Mouse (Mus musculus): ENCODE results near the gene Stpg3. TPM values are rescaled to one million over a fixed set of nuclear protein-coding genes. Genes with fewer than 3 reads are reported as not detected.
A peak's percentile ranks its signal among the peaks of the same experiment; 100 is the strongest.

Stpg3 gene
- polyA plus RNA-seq, 1 experiment from 2014 or later = not detected

DNA sequence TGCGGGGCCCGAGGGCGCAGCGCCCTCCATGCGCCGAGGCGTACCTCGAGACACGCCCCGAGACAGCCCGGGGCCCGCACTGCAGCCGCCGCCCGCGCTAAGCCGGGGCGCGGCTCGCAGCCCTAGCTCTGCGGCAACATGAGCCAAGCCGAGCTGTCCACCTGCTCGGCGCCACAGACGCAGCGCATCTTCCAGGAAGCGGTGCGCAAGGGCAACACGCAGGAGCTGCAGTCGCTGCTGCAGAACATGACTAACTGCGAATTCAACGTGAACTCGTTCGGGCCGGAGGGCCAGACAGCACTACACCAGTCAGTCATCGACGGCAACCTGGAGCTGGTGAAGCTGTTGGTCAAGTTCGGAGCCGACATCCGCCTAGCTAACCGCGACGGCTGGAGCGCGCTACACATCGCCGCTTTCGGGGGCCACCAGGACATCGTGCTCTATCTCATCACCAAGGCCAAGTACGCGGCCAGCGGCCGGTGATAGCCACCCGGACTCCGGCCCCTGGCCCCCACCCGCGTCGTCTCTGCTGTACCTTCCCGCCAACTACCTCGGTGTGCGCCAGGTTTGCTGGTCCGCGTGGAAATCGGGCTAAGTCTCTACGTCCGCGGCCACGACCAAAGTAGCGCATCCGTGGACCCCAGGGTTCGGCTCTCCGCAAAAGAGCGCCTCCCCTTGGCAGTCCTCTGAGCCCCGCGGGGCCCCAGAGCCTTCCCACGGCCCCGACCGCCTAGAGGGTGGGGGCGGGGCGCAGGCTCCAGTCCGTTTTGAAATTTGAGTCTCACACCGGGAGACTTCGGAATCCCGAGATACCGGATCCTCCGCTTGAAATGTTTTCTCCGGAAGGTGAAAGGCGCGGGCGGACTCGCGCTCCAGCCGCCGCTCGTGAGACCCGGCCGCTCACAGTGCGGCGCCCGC, 33.2 kb downstream of the Stpg3 start:
- Histone ChIP-seq H3K4me1 (ENCODE audit: control insufficient read depth, insufficient read depth, low read depth, low read length) (peaks cover 37% of the 10 kb centered on the region), H3K9me3 (ENCODE audit: control insufficient read depth, low read length) (no peaks in the 10 kb centered on the region), H3K4me3 (ENCODE audit: low read length) (peak overlapping the region; percentile 75), H3K4me2 (ENCODE audit: low read length) (peak overlapping the region; percentile 83), H3K27ac (ENCODE audit: low read depth, low read length) (peak overlapping the region; percentile 84), H3K27me3 (replicated peaks; ENCODE audit: control insufficient read depth, insufficient read depth, low read length) (no peaks in the 10 kb centered on the region), H3K9ac (ENCODE audit: low read depth, low read length) (peak overlapping the region; percentile 73), H3K36me3 (ENCODE audit: control insufficient read depth, insufficient read depth, low read length) (no peaks in the 10 kb centered on the region)
- ATAC-seq = no peak; the same call in 1 of the 2 replicates
- under 1% methylated on average over 88 of the region's 100 CpGs for WGBS

DNA sequence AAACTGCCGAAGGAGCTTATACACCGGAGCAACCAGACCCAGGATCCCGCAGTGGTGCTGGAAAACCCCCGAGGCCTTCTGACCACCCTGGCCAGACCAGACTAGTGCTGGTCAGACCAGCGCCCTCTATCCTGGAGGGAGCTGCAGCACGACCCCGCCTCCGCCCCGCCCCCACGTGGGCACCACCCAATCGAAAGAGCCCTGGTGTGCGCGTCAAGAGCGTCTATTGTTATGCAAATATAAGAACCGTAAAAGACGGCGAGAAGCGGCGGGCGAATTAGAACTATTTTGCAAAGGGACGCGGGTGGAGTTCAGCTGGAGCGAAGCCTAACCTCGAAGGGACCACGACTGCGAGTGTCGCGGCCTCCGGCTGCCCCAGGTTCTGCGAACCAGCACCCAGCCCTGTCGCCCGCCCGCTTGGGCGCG, 33.9 kb downstream of the Stpg3 start, which contains the start of gene Nrarp:
TSS of gene Nrarp (plus strand) at position 281 of the 426 bp plus-strand sequence.
- Histone ChIP-seq H3K27me3 (replicated peaks; ENCODE audit: control insufficient read depth, insufficient read depth, low read length) (no peaks in the 10 kb centered on the region), H3K9ac (ENCODE audit: low read depth, low read length) (peak within 1 kb of the TSS; percentile 73), H3K36me3 (ENCODE audit: control insufficient read depth, insufficient read depth, low read length) (no peaks in the 10 kb centered on the region), H3K9me3 (ENCODE audit: control insufficient read depth, low read length) (no peaks in the 10 kb centered on the region), H3K4me2 (ENCODE audit: low read length) (peak within 1 kb of the TSS; percentile 83), H3K4me1 (ENCODE audit: control insufficient read depth, insufficient read depth, low read depth, low read length) (peaks cover 30% of the 10 kb centered on the region), H3K4me3 (ENCODE audit: low read length) (peak within 1 kb of the TSS; percentile 75), H3K27ac (ENCODE audit: low read depth, low read length) (peak within 1 kb of the TSS; percentile 84)
- WGBS = under 1% methylated on average over 34 of the region's 35 CpGs
- peak; percentile 91 for ATAC-seq

DNA sequence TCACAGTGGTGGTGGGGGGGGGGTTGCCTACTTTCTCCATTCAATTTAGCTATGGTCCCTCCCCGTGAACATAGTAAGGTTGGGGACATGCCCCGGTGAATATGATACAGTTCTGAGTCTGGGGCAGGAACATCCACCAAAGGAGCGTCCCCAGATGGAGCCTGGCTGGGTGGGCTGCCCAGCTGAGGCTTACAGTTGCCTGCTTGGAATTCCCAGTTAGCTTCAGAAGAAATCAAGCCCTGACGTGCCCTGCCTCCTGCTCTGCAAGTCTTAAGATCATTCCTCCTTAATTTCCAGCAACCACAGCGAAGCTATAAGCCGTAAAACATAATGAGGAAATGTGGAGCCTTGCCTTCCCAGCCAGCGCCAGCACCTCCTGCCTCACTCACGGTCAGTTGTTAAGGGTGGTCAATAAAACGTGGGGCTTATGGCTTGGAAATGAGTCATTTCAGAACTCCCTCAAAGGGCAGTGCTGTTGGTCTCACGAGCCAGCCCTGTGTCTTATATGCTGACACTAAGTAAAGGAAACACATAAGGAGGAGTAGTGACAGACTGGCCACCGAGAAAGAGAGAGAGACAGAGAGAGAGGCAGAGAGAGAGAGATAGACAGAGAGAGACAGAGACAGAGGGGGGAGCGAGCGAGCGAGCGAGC, 34.7 kb downstream of the Stpg3 start:
- Histone ChIP-seq H3K27ac (ENCODE audit: low read depth, low read length) (peak overlapping the region; percentile 71), H3K4me2 (ENCODE audit: low read length) (peak overlapping the region; percentile 83), H3K4me1 (ENCODE audit: control insufficient read depth, insufficient read depth, low read depth, low read length) (peaks cover 26% of the 10 kb centered on the region), H3K27me3 (replicated peaks; ENCODE audit: control insufficient read depth, insufficient read depth, low read length) (no peaks in the 10 kb centered on the region), H3K9ac (ENCODE audit: low read depth, low read length) (peak overlapping the region; percentile 56), H3K4me3 (ENCODE audit: low read length) (peak overlapping the region; percentile 75), H3K36me3 (ENCODE audit: control insufficient read depth, insufficient read depth, low read length) (no peaks in the 10 kb centered on the region), H3K9me3 (ENCODE audit: control insufficient read depth, low read length) (no peaks in the 10 kb centered on the region)
- WGBS = 23% methylated on average over 15 of the region's 15 CpGs
- no peak for ATAC-seq

DNA sequence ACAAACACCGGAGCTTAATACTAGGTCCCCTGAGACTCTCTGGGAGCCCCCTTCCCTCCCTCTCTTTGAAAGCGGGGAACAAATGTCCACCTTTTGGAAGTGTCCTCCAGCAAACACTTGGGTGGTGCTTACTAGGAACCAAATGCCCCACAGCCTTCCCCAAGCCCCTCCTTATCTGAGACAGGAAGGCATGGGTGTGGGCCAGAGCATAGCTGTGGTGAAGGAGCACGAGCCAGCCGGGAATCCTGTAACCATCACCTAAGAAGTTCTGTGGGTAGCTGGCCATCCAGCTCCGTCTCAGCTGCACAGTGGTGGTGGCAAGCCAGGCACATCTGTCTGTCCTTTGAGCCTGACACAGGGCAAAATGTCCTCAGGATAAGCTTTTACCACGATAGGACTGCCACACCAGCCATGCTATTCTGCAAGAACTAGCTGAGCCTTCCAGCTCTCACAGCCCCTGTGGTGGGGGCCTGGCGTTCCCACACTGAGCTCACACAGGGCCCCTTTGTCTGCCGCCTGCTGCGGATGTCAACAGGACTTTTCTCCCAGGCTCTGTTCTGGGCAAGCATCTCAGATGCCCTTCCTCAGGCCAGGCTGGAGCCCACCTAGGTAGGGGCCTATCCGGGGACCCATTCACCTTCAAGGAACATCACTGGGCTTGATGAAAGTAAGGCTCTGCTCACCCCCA, 36.0 kb downstream of the Stpg3 start:
- ATAC-seq = peak; percentile 6; the same call in 1 of the 2 replicates

DNA sequence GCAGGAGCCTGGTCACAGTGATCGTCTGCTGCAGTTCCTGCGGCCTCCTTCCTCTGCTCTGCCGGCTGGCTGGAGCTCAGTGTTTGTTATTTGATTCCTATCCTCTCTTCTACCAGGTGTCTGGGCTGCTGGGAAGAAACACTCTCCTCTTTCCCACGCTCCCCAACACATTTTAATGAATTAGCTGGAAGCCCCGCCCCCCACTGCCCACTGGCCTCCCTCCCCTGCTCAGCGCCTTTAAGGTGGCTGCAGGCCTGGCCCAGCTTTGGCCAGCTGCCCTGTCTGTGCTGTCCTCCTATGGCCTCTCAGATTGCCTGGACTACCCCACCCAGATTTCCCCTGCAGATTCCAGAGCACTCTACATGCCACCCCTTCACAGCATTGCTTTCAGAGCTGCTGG, 36.8 kb downstream of the Stpg3 start:
- H3K27ac ChIP-seq (ENCODE audit: low read depth, low read length) = peak overlapping the region; percentile 77
- no peaks in the 10 kb centered on the region for H3K27me3 ChIP-seq (replicated peaks; ENCODE audit: control insufficient read depth, insufficient read depth, low read length)
- peaks cover 26% of the 10 kb centered on the region for H3K4me1 ChIP-seq (ENCODE audit: control insufficient read depth, insufficient read depth, low read depth, low read length)
- peak; percentile 51 for ATAC-seq
- 0 out of 2 replicates have a peak overlapping the region, but pooled peaks have one; percentile 2 for H3K4me3 ChIP-seq (ENCODE audit: low read length)
- no peaks in the 10 kb centered on the region for H3K36me3 ChIP-seq (ENCODE audit: control insufficient read depth, insufficient read depth, low read length)
- no peaks in the 10 kb centered on the region for H3K9me3 ChIP-seq (ENCODE audit: control insufficient read depth, low read length)
- H3K4me2 ChIP-seq (ENCODE audit: low read length) = peak overlapping the region; percentile 33
- 2% methylated on average over 6 of the region's 6 CpGs for WGBS
- no peak overlapping the region for H3K9ac ChIP-seq (ENCODE audit: low read depth, low read length)

More for the DNA sequence above, 36.0 kb downstream of the Stpg3 start:
- WGBS = 13% methylated on average over 10 of the region's 10 CpGs
- Histone ChIP-seq H3K36me3 (ENCODE audit: control insufficient read depth, insufficient read depth, low read length) (no peaks in the 10 kb centered on the region), H3K27ac (ENCODE audit: low read depth, low read length) (peak overlapping the region; percentile 77), H3K4me2 (ENCODE audit: low read length) (peak overlapping the region; percentile 16), H3K4me1 (ENCODE audit: control insufficient read depth, insufficient read depth, low read depth, low read length) (peaks cover 26% of the 10 kb centered on the region), H3K27me3 (replicated peaks; ENCODE audit: control insufficient read depth, insufficient read depth, low read length) (no peaks in the 10 kb centered on the region), H3K9me3 (ENCODE audit: control insufficient read depth, low read length) (no peaks in the 10 kb centered on the region), H3K9ac (ENCODE audit: low read depth, low read length) (no peak overlapping the region), H3K4me3 (ENCODE audit: low read length) (no peak overlapping the region)

DNA sequence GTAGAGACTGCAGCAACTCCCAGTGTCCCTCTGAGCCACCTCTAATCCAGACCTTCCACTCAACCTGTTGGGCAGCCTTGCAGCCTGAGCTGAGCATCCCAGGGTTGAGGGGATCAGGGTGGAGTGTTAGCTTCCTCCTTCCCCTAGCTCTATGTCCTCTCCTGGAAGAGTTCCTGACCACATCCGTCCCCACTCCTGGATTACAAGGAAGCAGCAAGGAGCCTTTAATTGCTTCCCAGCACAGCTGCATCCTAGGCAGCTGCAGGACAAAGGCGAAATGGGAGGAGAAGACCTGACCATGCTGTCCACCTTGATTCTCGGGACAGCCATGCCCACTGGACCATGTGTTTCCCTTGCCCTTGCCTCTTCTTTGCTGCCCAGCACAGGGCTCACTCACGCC, 37.4 kb downstream of the Stpg3 start:
- no peak for ATAC-seq
- Histone ChIP-seq H3K27ac (ENCODE audit: low read depth, low read length) (peak overlapping the region; percentile 77), H3K9ac (ENCODE audit: low read depth, low read length) (no peak overlapping the region), H3K4me1 (ENCODE audit: control insufficient read depth, insufficient read depth, low read depth, low read length) (peaks cover 22% of the 10 kb centered on the region), H3K9me3 (ENCODE audit: control insufficient read depth, low read length) (no peaks in the 10 kb centered on the region), H3K4me3 (ENCODE audit: low read length) (no peak overlapping the region), H3K27me3 (replicated peaks; ENCODE audit: control insufficient read depth, insufficient read depth, low read length) (no peaks in the 10 kb centered on the region), H3K36me3 (ENCODE audit: control insufficient read depth, insufficient read depth, low read length) (no peaks in the 10 kb centered on the region), H3K4me2 (ENCODE audit: low read length) (peak overlapping the region; percentile 33)
- 42% methylated on average over 4 of the region's 4 CpGs for WGBS

DNA sequence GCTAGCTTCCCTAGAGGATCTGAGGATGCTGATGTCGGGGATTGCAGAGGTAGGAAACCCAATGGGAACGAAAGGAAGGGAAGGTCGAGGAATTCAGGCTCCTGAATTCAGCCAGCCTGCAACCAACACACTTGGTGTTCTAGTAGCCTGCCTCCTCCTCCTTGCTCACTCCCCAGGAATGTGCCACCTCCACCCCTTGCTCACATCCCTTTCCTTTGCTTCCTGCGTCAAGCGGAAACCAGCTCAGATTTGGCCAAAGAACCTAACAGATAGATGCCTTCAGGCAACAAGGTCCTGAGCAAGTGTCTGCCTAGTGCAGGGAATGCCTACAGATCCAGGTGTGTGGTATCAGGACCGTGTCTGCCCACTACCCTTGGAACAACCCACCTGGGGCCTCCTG, 37.9 kb downstream of the Stpg3 start:
- Histone ChIP-seq H3K9me3 (ENCODE audit: control insufficient read depth, low read length) (no peaks in the 10 kb centered on the region), H3K36me3 (ENCODE audit: control insufficient read depth, insufficient read depth, low read length) (no peaks in the 10 kb centered on the region), H3K4me2 (ENCODE audit: low read length) (peak overlapping the region; percentile 33), H3K27me3 (replicated peaks; ENCODE audit: control insufficient read depth, insufficient read depth, low read length) (no peaks in the 10 kb centered on the region), H3K9ac (ENCODE audit: low read depth, low read length) (peak overlapping the region; percentile 1; the same call in 1 of the 2 replicates), H3K4me3 (ENCODE audit: low read length) (no peak overlapping the region), H3K27ac (ENCODE audit: low read depth, low read length) (peak overlapping the region; percentile 77), H3K4me1 (ENCODE audit: control insufficient read depth, insufficient read depth, low read depth, low read length) (peaks cover 21% of the 10 kb centered on the region)
- no peak for ATAC-seq
- 62% methylated on average over 6 of the region's 6 CpGs for WGBS

DNA sequence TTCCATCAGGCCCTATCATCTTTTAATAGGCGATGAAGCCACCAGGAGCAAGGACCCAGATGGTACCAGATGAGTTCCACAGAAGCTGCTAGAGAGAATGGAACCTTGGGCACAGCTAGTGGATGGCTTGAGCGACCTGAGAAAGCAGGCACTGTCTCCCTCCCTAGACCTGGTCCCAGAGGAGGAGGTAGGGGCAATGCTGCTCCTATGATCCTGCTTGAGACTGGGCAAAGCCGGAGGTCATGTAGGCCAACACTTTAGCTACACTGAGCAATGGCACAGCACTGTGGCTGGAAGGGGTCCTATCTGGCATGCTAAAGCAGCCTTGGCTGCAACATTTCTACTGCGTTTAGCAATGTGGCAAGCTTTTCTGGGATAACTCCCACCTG, 38.8 kb downstream of the Stpg3 start:
- WGBS = 81% methylated on average over 4 of the region's 4 CpGs
- peaks cover 21% of the 10 kb centered on the region for H3K4me1 ChIP-seq (ENCODE audit: control insufficient read depth, insufficient read depth, low read depth, low read length)

More for the DNA sequence above, 38.8 kb downstream of the Stpg3 start:
- no peak overlapping the region for H3K9ac ChIP-seq (ENCODE audit: low read depth, low read length)
- H3K9me3 ChIP-seq (ENCODE audit: control insufficient read depth, low read length) = no peaks in the 10 kb centered on the region
- no peak for ATAC-seq
- H3K4me3 ChIP-seq (ENCODE audit: low read length) = no peak overlapping the region
- H3K4me2 ChIP-seq (ENCODE audit: low read length) = no peak overlapping the region
- H3K27ac ChIP-seq (ENCODE audit: low read depth, low read length) = no peak overlapping the region; the same call in 1 of the 2 replicates
- no peaks in the 10 kb centered on the region for H3K27me3 ChIP-seq (replicated peaks; ENCODE audit: control insufficient read depth, insufficient read depth, low read length)
- no peaks in the 10 kb centered on the region for H3K36me3 ChIP-seq (ENCODE audit: control insufficient read depth, insufficient read depth, low read length)

Data from hindbrain, embryonic 16.5 days (tissue).